15 mouse cellular contexts compared by ENCODE assay signal in genomic region chr5:111677847-111678311, GRCm38 (mm10). TPM values are rescaled to one million over a fixed set of nuclear protein-coding genes. Genes with fewer than 3 reads are reported as not detected.
DNase-seq lines count a peak whose midpoint lies in the region; ATAC-seq and TF ChIP-seq lines count a peak whose summit lies in the region.
"Had no signal": no experiment of that assay in that cellular context is flagged by ENCODE, and none has a peak within 500 bp of the region (broad histone marks: within the 10 kb centered on the region; RNA-seq: fewer than 3 reads in every experiment).

No protein-coding gene starts in this region.

- intact Hi-C loops in gastrocnemius, adult 2 months (cut with DNase I), result no loop called here

- peak; percentile 48 for DNase-seq in right cerebral cortex, adult 18-20 months
- no peak for DNase-seq in right cerebral cortex, adult 2 months (ENCODE audit: low spot score in 2 of 2)
- DNase-seq in forebrain, embryonic 14.5 days (ENCODE audit: low spot score), result peak; percentile 94
- peak; percentile 49 for DNase-seq in layer of hippocampus, adult 9-11 months
- peak; percentile 32 for DNase-seq in retina, embryonic 14.5 days (ENCODE audit: low spot score)
- no peak for DNase-seq in urinary bladder, adult 2 months (ENCODE audit: low spot score)
- DNase-seq in adipocyte (ENCODE audit: low spot score), result no peak
- DNase-seq in gastrocnemius, adult 2 months, result no peak
- DNase-seq: lung, postnatal 4 days had no signal

- peak; percentile 72 for ATAC-seq in forebrain, embryonic 14.5 days
- ATAC-seq: liver, embryonic 12.5 days had no signal

- peaks cover 62% of the 10 kb centered on the region for H3K4me1 ChIP-seq in forebrain, embryonic 14.5 days (ENCODE audit: control insufficient read depth, insufficient read depth, low read length)

- no peaks in the 10 kb centered on the region for H3K36me3 ChIP-seq in forebrain, embryonic 14.5 days (ENCODE audit: control insufficient read depth, insufficient read depth, low read length)
- H3K36me3 ChIP-seq: embryonic facial prominence, embryonic 13.5 days; liver, embryonic 12.5 days; stomach, embryonic 15.5 days had no signal

- peak overlapping the region; percentile 12 for H3K4me2 ChIP-seq in forebrain, embryonic 14.5 days (ENCODE audit: low read length)
- H3K4me2 ChIP-seq: embryonic facial prominence, embryonic 13.5 days; liver, embryonic 12.5 days; stomach, embryonic 15.5 days had no signal

- no peak overlapping the region for H3K9ac ChIP-seq in forebrain, embryonic 14.5 days (ENCODE audit: low read length)
- H3K9ac ChIP-seq: embryonic facial prominence, embryonic 13.5 days; liver, embryonic 12.5 days; stomach, embryonic 15.5 days had no signal

- no peaks in the 10 kb centered on the region for H3K27me3 ChIP-seq in forebrain, embryonic 14.5 days (replicated peaks; ENCODE audit: control insufficient read depth, insufficient read depth, low read length)
- H3K27me3 ChIP-seq: CH12.LX; embryonic facial prominence, embryonic 13.5 days; stomach, embryonic 15.5 days had no signal

- 6% methylated on average over 6 of the region's 6 CpGs for WGBS in forebrain, embryonic 14.5 days

- H3K9me3 ChIP-seq in forebrain, embryonic 14.5 days (replicated peaks; ENCODE audit: control insufficient read depth, low read length), result no peaks in the 10 kb centered on the region
- H3K9me3 ChIP-seq: embryonic facial prominence, embryonic 13.5 days; liver, embryonic 12.5 days; stomach, embryonic 15.5 days had no signal

- H3K4me3 ChIP-seq in forebrain, embryonic 14.5 days (ENCODE audit: low read depth, low read length), result no peak overlapping the region
- H3K4me3 ChIP-seq in gastrocnemius, adult 2 months, result no peak overlapping the region
- H3K4me3 ChIP-seq: embryonic facial prominence, embryonic 13.5 days; liver, embryonic 12.5 days; stomach, embryonic 15.5 days had no signal

- TF ChIP-seq CTCF in gastrocnemius, adult 2 months (IDR thresholded peaks at IDR 0.05), result no peak

- peak overlapping the region; percentile 80 for H3K27ac ChIP-seq in forebrain, embryonic 14.5 days (ENCODE audit: low read depth, low read length)
- no peak overlapping the region for H3K27ac ChIP-seq in gastrocnemius, adult 2 months
- H3K27ac ChIP-seq: embryonic facial prominence, embryonic 13.5 days; liver, embryonic 12.5 days; stomach, embryonic 15.5 days had no signal

RNA-seq across cellular contexts. Expression of gene Gm26897, which starts 55.8 kb away (rescaled TPM):
- polyA plus RNA-seq in forebrain, embryonic 14.5 days (2014; fragmentation: Nextera tagmentation; extraction: Ambion mirVana), result not detected in 2 replicates
- polyA plus RNA-seq in urinary bladder, adult 2 months (2012; rRNA removed), result not detected in 2 replicates
- total RNA-seq in gastrocnemius, adult 2 months (2021), result not detected
- total RNA-seq: CH12.LX; granulocyte monocyte progenitor cell, adult 5-6 weeks; layer of hippocampus, postnatal 14 days had no signal
- polyA plus RNA-seq: embryonic facial prominence, embryonic 13.5 days; liver, embryonic 12.5 days; stomach, embryonic 15.5 days had no signal

Comparison
In these comparisons a context has a peak if more than half of its experiments do, and no peak if none do; other contexts are left out.
1. DNase-seq: peak in right cerebral cortex, adult 18-20 months (single experiment), forebrain, embryonic 14.5 days (single experiment), layer of hippocampus, adult 9-11 months (single experiment) and retina, embryonic 14.5 days (single experiment); none in right cerebral cortex, adult 2 months (0 of 2), urinary bladder, adult 2 months (single experiment), adipocyte (single experiment) and gastrocnemius, adult 2 months (single experiment).